Mouse (Mus musculus) small intestine, adult 2 months (tissue): Measurements from ENCODE around the gene Olfr25.

Experiments
- CTCF ChIP-seq: fragments of 200-500 bp; IDR thresholded peaks from 2 replicates; pipeline ENCODE4 v1.5.1; 2012; ENCODE audit warnings: low read depth, mild to moderate bottlenecking, control low read depth, inconsistent platforms, low read length, moderate library complexity, mixed read lengths; ENCODE audit not compliant: insufficient replicate concordance, insufficient read length; ENCODE audit errors: extremely low read depth
- POLR2A ChIP-seq: fragments of 200-500 bp; IDR thresholded peaks from 2 replicates; pipeline ENCODE4 v1.6.1; 2012; ENCODE audit warnings: low read depth, mild to moderate bottlenecking, control low read depth, inconsistent platforms, low read length, moderate library complexity

GRCm38 (mm10) chr9:38348111-38348510, 19.3 kb downstream of the Olfr25 start, which contains the start of gene Olfr898:
- TF ChIP-seq POLR2A (no peak), CTCF (no peak)
